Mouse (Mus musculus) testis, postnatal 10 days (tissue): ENCODE results near the gene Mreg.

Experiments used
- DNase-seq: peaks from one replicate; pipeline ENCODE4 v3.0.0; 2021; ENCODE audit warnings: low spot score

The Mreg gene

DNA sequence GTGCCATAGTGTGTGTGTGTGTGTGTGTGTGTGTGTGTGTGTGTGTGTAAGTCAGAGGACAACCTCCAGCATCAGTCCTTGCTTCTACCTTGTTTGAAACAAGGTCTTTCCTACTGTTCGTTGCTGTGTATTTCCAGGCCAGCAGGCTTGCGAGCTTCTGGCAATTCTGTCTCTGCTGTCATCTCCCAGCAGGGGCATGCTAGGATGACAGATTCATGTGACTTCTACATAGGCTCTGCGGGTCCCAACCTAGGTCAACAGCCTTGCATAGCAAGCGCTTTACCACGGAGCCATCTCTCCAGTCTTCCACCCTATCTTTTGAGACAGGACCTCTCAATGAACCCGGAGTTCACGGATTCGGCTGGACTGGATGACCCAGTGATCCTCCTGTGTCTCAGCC lies 20.7 kb downstream of the Mreg start:
- DNase-seq, result no peak

GRCm38 (mm10) chr1:72188142-72188738 lies 23.9 kb downstream of the Mreg start:
- no peak for DNase-seq

- no peak for DNase-seq
Observed at GRCm38 (mm10) chr1:72187486-72187885, 24.6 kb downstream of the Mreg start.

GRCm38 (mm10) chr1:72186151-72186550 lies 26.0 kb downstream of the Mreg start:
- no peak for DNase-seq

- DNase-seq, result no peak
Observed at GRCm38 (mm10) chr1:72183554-72183953, 28.6 kb downstream of the Mreg start.

GRCm38 (mm10) chr1:72182930-72183499 lies 29.1 kb downstream of the Mreg start:
- no peak for DNase-seq

DNA sequence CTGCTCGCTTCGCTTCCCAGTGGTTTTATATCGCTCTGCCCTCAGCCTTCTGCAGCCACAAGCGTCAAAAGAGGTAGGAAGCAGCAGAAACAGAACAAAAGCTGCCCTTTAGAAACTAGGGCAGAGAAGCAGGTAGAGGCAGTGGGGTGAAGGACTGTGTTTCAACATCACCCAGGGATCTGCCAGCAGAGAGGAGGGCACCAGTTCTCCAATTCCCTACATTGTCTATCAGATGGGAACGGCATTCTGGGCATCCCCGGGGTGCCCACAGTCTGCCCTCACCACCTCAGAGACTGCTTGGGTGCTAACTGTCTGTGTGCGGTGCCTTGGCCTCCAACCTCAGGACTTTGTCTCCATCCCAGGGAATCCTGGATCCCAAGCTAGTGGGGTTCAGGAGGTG lies 32.2 kb downstream of the Mreg start:
- DNase-seq, result no peak

DNA sequence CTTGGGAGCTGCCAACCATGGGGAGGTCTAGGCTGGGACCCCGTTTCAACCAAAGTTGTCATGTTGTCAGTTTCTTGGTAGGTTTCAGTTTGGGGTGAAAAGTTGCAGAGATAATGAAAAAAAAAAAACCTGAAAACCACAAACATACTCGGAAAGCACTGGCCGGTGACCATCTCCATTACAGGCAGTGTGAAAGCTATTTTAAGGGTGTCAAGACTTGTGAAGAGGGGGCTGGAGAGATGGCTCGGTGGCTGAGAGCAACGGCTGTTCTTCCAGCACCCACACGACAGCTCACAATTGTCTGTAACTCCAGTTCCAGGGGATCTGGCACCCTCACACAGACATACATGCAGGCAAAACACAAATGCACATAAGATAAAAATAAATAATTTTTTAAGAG lies 35.9 kb downstream of the Mreg start:
- DNase-seq, result no peak

DNA sequence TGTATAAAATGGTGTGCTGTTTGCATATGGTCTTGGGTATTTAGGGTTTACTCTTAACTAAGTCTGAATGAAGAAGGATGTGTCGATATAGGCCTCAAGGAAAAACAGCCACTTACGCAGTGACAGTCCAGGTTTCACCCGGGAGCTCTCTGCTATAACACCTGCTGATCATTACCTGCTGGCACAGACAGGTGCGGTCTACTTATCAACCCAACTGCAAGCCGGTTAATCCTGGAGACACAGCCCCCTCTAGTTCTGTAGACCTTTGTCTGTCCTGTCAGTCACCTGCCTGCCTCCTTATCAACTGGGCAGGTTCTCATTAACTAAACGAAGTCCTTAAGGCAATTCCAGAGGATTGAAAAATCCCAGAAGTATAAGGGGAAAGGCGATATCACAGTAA lies 37.9 kb downstream of the Mreg start:
- DNase-seq, result no peak

DNA sequence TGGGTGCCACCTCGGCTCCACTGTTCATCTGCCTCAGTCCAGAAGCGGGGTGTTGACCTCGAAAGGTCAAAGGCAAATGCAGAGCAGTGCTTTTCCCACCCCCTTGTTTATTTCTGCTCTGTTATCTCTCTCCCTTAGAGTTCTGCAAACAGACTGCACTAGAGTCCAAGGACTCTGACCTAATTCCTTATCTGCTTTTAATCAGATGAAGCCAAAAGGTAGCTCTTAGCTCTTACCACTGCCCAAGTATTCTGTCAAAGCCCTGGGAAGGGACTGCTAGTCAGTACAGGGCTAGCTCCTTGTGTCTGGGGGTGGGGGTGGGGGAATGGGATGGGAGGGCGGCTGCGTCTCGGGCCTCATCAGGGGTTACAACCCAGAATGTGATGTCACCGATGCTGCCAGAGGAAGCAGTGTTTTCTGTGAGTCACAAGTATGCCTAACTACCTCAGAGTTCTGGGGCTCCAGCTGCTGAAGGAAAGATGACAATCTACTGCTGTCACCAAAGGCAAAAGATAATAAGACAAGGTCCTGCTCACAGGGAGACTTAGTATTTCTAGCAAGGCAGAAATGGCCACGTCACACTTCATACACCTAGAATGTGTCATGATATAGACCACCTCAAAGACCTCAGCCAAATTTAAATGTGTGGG lies 38.6 kb downstream of the Mreg start:
- no peak for DNase-seq

DNA sequence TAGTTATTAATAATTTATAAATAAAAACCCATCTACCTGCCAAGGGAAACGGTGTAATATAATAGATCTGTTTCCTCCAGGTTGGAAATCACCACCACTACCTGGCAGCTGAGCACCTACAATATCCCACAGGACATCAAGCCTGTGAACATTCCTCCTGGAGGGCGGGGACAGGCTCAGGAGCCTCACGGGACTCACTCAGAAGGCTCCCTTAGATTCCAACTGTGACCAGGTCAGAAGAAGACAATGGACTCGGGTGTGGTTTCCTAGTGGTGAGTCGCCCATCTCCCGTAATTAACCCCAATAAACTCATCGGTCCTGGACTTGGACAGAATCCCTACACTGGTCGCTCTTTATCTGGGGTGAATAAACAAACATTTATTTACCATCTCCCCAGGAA lies 39.3 kb downstream of the Mreg start:
- DNase-seq, result no peak

DNA sequence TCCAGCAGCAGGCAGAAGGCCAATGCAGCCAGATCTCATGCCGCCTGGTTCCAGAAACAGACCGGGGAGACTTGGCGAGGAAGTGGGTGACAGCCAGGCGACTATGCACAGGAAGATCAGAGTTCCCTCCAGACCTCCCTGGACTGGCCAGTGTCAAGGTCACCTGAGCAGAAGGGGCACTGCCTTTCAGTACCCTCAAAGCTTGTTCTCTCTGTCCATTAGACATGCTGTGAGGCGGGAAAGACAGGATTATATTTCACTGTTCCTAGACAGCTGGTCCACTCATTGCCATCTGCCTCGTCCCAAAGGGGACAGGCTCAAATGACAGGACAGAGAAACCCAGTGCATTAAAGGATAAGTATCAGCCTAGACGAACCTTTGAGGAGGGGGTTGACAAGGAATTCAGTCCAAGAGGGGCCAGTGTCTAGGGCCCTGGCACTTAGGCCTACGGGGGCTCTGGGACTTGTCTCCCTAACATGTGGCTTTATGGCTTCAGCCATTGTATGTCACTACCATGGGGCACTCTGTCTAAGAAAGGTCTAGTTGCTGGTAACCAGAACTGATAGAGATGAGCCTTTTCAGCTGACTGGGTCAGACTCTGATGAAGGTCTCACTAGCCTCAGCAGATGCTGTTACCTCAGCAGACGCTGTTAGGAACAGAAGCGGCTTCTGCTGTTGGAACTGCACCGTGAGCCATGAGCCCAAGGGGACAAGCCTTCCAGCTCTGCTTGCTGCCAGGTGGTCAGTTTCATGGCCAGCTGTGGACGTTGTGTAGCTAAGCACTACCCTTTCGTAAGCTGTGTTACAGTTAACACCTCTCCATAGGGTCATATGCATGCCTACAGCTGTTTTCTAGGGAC lies 40.9 kb downstream of the Mreg start:
- DNase-seq, result no peak

GRCm38 (mm10) chr1:72167024-72167423 lies 45.1 kb downstream of the Mreg start:
- no peak for DNase-seq

DNA sequence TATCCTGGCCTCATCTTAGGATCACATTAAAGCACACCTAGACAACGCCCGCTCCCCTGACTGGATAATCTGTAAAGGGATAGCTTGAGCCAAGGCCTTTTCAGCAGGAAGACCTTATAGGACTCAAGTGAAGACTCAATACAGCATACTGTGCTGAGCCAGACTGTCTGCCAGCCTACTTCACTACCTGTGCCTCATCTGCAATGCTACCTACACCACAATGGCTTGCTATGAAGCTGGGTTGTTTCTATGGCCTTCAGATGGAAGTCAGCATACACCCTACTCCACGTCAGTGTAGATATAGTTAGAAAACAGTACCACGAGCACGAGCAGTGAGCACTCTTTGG lies 45.7 kb downstream of the Mreg start:
- no peak for DNase-seq

DNA sequence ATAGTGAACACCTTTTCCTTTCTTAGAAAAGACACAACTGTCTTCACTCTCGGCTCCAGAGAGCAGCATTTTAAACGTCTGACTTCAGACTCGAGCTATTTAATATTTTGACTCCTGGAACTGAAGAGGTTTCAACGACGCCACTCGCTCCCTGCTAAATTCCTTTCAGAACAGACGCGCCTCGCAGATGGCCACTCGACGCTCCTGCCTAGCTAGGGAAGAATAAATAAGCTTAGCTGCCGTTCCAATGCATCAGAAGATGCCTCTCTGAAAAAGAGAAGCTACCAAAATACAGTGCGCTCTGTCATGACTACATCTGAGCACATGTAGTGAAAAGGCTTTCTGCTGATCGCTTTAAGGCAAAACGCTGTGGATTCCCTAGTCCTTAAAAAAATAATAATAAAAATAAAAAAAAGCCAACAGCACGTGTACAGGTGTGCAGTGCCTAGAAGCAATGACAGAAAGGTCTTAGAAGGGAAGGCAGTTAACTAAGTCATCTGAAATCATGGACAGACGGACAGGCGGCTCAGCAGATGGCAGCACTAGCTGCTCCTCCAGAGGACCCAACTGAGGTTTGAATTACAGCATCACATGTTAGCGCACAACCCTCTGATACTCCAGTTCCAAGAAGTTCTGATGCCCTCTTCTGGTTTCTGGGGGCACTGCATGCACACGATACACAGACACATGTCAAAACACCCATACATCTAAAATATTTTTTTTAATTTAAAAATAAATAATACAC lies 46.2 kb downstream of the Mreg start:
- no peak for DNase-seq

GRCm38 (mm10) chr1:72160321-72160720 lies 51.8 kb downstream of the Mreg start:
- no peak for DNase-seq

- no peak for DNase-seq
Observed at GRCm38 (mm10) chr1:72145041-72145440, 67.1 kb downstream of the Mreg start.

GRCm38 (mm10) chr1:72144426-72144825 lies 67.7 kb downstream of the Mreg start:
- no peak for DNase-seq

DNA sequence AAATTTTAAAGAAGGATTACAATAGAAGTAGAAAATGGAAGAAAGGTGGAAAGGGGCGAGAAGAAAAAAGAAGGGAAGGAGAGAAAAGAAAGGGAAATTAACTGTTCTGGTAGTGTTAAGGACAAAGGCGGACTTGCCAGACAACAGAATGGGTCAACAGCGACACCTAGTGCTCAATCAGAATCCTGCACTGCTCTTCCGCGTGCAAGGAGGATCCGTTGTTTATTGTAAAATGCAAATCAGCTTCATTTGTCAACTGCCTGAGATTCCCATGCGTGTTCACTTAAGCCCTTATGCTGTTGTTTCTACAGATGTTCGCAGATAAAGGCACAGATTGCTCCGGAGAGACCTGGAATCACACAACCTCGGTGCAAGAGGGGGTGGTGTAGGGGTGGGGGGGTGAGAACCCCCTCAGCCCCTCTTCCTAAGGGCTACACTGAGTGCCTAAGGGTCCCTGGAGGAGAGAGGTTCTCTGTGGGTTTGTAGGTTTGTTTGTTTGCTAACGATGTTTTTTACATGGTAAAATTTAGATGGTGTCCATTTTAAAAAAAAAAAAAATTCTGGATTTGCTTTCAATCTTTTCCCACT lies 70.1 kb downstream of the Mreg start:
- peak; percentile 68 for DNase-seq

DNA sequence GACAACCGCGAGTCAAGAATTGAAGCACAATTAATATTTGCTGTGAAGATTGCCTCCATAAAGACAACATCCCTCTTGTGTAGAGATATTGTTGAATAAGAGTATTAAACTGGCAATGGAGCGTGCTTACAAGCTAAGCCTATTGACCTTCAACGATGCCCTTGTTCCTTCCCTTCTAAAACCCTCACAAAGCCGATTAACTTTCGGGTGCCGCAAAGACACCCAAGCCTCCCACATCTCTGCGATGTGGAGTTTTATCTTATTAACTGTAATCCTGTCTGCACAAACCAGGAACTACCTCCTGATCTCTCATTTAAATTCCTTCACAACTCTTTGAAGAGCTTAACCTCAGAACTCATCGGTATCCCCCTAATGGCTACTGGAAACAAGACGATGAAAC lies 76.0 kb downstream of the Mreg start:
- no peak for DNase-seq

GRCm38 (mm10) chr1:72134534-72134933 lies 77.6 kb downstream of the Mreg start:
- DNase-seq, result no peak
